Mouse (Mus musculus) neural tube, embryonic 13.5 days (tissue): ENCODE data around the gene Icmt. TPM values are rescaled to one million over a fixed set of nuclear protein-coding genes. Genes with fewer than 3 reads are reported as not detected.

Experiments
- ATAC-seq: fragments of 200-750 bp; cut with Nextera tagmentation; 2 replicates; pipeline ENCODE4 v1.8.0; 2017; ENCODE audit warnings: low read depth, mild to moderate bottlenecking, moderate TSS enrichment, moderate library complexity
- H3K27ac ChIP-seq: fragments of 300-500 bp; sonication (generic); replicated peaks from 2 replicates; pipeline ENCODE4 v1.5.1; 2015; ENCODE audit warnings: moderate library complexity, mild to moderate bottlenecking, inconsistent platforms
- H3K27me3 ChIP-seq: fragments of 300-500 bp; sonication (generic); 2 replicates; pipeline ENCODE4 v1.6.1; 2015; ENCODE audit warnings: mild to moderate bottlenecking, inconsistent platforms
- H3K36me3 ChIP-seq: fragments of 300-500 bp; sonication (generic); 2 replicates; pipeline ENCODE4 v1.6.1; 2015; ENCODE audit warnings: mild to moderate bottlenecking, inconsistent platforms
- H3K4me1 ChIP-seq: fragments of 300-500 bp; sonication (generic); replicated peaks from 2 replicates; pipeline ENCODE4 v1.6.1; 2015; ENCODE audit warnings: inconsistent platforms
- H3K4me2 ChIP-seq: fragments of 300-500 bp; sonication (generic); 2 replicates; pipeline ENCODE4 v1.6.1; 2015; ENCODE audit warnings: inconsistent platforms, mild to moderate bottlenecking, moderate library complexity
- H3K4me3 ChIP-seq: fragments of 300-500 bp; sonication (generic); 2 replicates; pipeline ENCODE4 v1.5.1; 2015; ENCODE audit warnings: mild to moderate bottlenecking, inconsistent platforms
- H3K9ac ChIP-seq: fragments of 300-500 bp; sonication (generic); 2 replicates; pipeline ENCODE4 v1.6.1; 2015; ENCODE audit warnings: moderate library complexity, mild to moderate bottlenecking, inconsistent platforms
- H3K9me3 ChIP-seq: fragments of 300-500 bp; sonication (generic); 2 replicates; pipeline ENCODE4 v1.6.1; 2016; ENCODE audit warnings: inconsistent platforms
- WGBS: fragments of 180-500 bp; shearing (Covaris S2); methylation state at CpG from one replicate; pipeline ENCODE4 v1.1.7; 2015; 5-methylcytosine and 5-hydroxymethylcytosine counted together
- polyA plus RNA-seq: library from polyadenylated mRNA; unstranded; fragments of >200 nt; fragmentation: Nextera tagmentation; extraction: Ambion mirVana; gene quantifications from 2 replicates; pipeline ENCODE4 v1.2.1, GENCODE M21; 2015

Icmt gene
- polyA plus RNA-seq, 1 experiment from 2014 or later: 21.7 TPM

DNA sequence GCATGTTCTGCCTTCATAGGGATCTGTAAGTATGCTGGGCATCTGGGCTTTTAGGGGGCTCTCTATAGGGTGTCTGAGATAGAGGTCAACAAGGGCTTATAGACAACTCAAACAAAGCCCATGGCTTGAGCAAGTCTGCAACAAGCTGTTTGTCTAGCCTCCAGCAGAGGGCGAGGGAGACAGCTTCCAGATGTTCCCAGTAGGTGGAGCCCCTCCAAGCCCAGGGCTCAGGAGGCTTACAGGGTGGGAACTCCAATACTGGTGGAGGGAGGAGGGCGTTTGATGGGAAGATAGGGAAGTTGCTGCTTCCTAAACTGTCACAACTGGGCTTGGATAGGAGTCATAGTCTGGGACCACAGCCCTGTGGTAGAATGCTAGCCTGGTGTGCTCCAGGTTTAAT lies 35.9 kb downstream of the Icmt start:
- no peaks in the 10 kb centered on the region for H3K9me3 ChIP-seq
- H3K4me3 ChIP-seq: no peak overlapping the region
- H3K4me1 ChIP-seq: peaks cover 2% of the 10 kb centered on the region; the same call in 1 of the 2 replicates
- H3K27me3 ChIP-seq: no peaks in the 10 kb centered on the region; the same call in 1 of the 2 replicates
- H3K9ac ChIP-seq: no peak overlapping the region
- no peak overlapping the region for H3K4me2 ChIP-seq
- H3K27ac ChIP-seq: no peak overlapping the region
- peaks cover 79% of the 10 kb centered on the region for H3K36me3 ChIP-seq
- peak; percentile 60; the same call in 1 of the 2 replicates for ATAC-seq
- WGBS: 46% methylated on average over 2 of the region's 2 CpGs

DNA sequence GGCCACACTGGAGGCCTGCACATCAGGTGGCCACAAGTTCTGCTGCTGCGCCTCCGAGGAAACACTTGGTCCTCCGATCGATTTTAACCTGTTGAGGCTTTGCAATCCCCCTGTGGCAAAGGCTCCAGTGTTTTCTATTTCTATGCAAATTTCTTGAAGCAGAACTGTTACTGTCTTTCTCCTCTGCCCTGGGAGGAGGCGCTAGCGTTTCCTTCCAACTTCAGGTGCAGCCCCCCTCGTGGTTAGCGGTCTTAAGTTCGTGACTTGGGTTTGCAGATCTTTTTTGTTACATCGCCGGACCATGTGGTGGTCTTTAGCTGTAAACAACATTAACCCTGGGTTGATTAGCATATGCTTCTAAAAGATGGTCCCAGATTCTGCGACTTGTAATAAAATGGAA lies 36.6 kb downstream of the Icmt start:
- Histone ChIP-seq H3K27ac (no peak overlapping the region), H3K36me3 (peaks cover 73% of the 10 kb centered on the region), H3K9me3 (no peaks in the 10 kb centered on the region), H3K9ac (no peak overlapping the region), H3K4me1 (peaks cover 3% of the 10 kb centered on the region; the same call in 1 of the 2 replicates), H3K4me3 (no peak overlapping the region), H3K4me2 (no peak overlapping the region), H3K27me3 (no peaks in the 10 kb centered on the region; the same call in 1 of the 2 replicates)
- WGBS: 95% methylated on average over 12 of the region's 12 CpGs
- no peak for ATAC-seq

DNA sequence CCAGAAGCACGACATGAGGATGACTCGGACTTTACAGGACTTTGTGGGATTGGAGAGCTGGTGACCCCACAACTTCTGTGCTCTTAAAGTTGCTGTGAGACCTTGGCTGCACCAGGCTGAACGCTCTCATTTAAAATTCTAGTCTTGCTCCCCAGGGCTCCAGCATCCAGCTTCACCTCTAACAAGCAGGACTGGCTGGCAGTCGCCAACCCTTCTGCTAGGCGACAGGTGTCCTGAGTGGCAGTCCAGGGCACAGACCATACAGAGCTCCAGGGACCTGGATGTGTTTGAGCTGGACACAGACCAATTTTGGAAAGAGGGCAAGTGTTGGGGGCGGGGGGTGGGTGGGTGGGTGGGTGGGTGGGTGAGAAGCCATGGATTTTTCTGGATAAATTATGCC lies 40.7 kb downstream of the Icmt start:
- no peaks in the 10 kb centered on the region for H3K9me3 ChIP-seq
- H3K4me1 ChIP-seq: peaks cover 33% of the 10 kb centered on the region
- H3K27me3 ChIP-seq: peaks cover 32% of the 10 kb centered on the region
- WGBS: 19% methylated on average over 6 of the region's 6 CpGs
- H3K4me3 ChIP-seq: no peak overlapping the region
- no peak overlapping the region for H3K27ac ChIP-seq
- H3K9ac ChIP-seq: no peak overlapping the region
- H3K36me3 ChIP-seq: peaks cover 31% of the 10 kb centered on the region
- ATAC-seq: no peak
- H3K4me2 ChIP-seq: no peak overlapping the region; the same call in 1 of the 2 replicates

DNA sequence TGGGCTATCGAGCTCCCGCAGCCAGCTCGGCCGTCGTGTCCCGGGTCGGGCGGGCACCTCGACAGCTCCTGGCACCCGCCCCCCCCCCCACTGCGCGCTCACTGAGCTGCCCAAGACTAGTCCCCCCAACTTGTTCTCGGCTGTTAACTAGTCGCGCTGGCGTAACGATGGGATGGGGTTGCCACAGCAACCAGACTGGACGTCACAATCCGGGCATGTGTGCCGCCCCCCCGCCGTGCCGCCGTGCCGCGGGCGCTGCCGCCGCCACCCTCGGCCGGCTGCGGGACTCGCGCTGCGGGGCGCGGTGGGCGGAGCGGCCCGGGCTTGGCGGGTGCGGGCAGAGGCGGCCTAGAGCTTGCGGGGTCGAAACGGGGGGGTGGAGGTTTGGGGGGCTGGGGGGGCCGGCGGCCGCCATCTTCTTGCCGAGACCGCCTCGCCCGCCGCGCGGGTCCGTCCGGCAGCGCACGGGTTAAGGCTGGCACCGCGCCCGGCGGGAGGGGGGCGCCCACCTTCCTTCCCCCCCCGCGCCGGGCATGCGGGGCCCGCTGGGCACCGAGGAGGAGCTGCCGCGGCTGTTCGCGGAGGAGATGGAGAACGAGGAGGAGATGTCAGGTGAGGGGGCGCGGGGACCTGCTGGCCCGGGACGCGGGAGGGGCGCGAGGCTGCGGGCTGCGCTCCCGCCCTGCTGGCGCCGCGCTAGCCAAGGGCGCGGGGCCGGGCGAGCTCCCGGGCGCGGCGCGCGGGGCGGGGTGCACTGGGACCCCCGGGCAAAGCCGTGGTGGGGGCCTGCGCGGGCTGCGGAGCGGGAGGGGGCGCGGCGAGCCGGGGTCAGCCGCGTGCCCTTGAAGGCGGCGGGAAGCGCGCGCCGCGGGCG lies 41.6 kb downstream of the Icmt start, which contains the start of gene Chd5:
Gene Chd5, plus strand, starts transcription at position 233 of the 874 bp plus-strand sequence.
- Histone ChIP-seq H3K27ac (peak within 1 kb of the TSS; percentile 72), H3K4me2 (peak within 1 kb of the TSS; percentile 88), H3K4me1 (peaks cover 40% of the 10 kb centered on the region), H3K27me3 (peaks cover 33% of the 10 kb centered on the region), H3K36me3 (peaks cover 22% of the 10 kb centered on the region), H3K9ac (peak within 1 kb of the TSS; percentile 90), H3K4me3 (peak within 1 kb of the TSS; percentile 69), H3K9me3 (no peaks in the 10 kb centered on the region)
- WGBS: 1% methylated on average over 82 of the region's 120 CpGs
- ATAC-seq: peak; percentile 30; the same call in 1 of the 2 replicates

DNA sequence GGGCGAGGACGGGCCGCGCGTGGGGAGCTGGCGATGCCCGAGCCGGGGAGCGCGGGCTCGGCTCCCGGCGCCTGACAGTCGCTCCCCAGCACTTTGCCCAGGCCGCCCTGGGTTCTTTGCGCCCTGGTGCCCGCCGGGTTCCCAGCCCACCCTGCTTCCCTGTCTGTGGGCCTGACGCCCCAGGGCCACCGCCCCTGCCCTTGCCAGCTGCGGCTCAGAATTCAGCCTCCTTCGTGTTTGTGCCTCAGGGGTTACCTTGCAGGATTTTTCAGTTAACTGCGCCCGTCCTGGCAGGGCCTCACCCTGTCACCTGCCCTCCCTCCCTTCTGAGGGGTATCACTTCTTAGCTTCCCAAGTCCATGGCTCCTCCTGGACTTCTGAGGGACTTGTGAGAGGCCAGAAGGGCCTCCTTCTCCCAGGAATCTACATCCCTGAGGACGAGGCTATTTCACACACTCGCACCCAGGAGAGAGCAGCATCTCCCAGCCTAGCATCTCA lies 42.3 kb downstream of the Icmt start:
- WGBS: 4% methylated on average over 20 of the region's 26 CpGs

GRCm38 (mm10) chr4:152340584-152341284 lies 43.7 kb downstream of the Icmt start:
- ATAC-seq: no peak

More for the DNA sequence above, 42.3 kb downstream of the Icmt start:
- Histone ChIP-seq H3K9ac (peak overlapping the region; percentile 90), H3K27me3 (peaks cover 40% of the 10 kb centered on the region), H3K9me3 (no peaks in the 10 kb centered on the region), H3K27ac (peak overlapping the region; percentile 72), H3K4me3 (peak overlapping the region; percentile 69), H3K4me2 (peak overlapping the region; percentile 88), H3K4me1 (peaks cover 40% of the 10 kb centered on the region), H3K36me3 (peaks cover 15% of the 10 kb centered on the region)
- ATAC-seq: peak; percentile 20; the same call in 1 of the 2 replicates

DNA sequence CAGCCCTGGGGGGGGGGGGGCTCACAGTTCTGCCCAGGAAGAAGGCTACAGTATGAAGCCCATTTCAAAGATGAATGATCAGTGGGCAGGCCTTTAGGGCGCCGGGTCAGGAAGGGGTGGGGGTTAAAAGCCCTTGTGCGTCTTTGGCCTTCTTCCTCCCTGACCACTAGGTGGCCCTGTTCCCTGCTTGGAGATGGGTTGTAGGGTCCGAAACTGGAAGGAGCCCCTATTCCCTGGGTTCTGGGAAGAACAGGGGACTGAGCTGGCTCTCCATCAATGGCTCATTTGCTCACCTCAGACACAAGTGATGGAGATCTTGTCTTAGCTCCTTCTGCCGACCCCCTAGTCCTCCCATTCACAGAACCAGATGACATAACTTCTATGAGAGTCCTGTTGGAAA lies 46.3 kb downstream of the Icmt start:
- Histone ChIP-seq H3K27ac (no peak overlapping the region), H3K9ac (no peak overlapping the region; the same call in 1 of the 2 replicates), H3K4me2 (no peak overlapping the region), H3K4me3 (no peak overlapping the region), H3K36me3 (no peaks in the 10 kb centered on the region), H3K9me3 (no peaks in the 10 kb centered on the region), H3K27me3 (peaks cover 51% of the 10 kb centered on the region), H3K4me1 (peaks cover 45% of the 10 kb centered on the region)
- 16% methylated on average over 5 of the region's 5 CpGs for WGBS
- no peak for ATAC-seq

More at GRCm38 (mm10) chr4:152340584-152341284, 43.7 kb downstream of the Icmt start:
- H3K4me3 ChIP-seq: no peak overlapping the region
- peaks cover 47% of the 10 kb centered on the region for H3K4me1 ChIP-seq
- H3K9me3 ChIP-seq: no peaks in the 10 kb centered on the region
- H3K4me2 ChIP-seq: peak overlapping the region; percentile 88
- peaks cover 4% of the 10 kb centered on the region; the same call in 1 of the 2 replicates for H3K36me3 ChIP-seq
- H3K27ac ChIP-seq: no peak overlapping the region
- WGBS: 36% methylated on average over 15 of the region's 15 CpGs
- peak overlapping the region; percentile 90; the same call in 1 of the 2 replicates for H3K9ac ChIP-seq
- H3K27me3 ChIP-seq: peaks cover 40% of the 10 kb centered on the region

- Histone ChIP-seq H3K4me1 (peaks cover 50% of the 10 kb centered on the region), H3K9me3 (no peaks in the 10 kb centered on the region), H3K27ac (no peak overlapping the region), H3K36me3 (no peaks in the 10 kb centered on the region), H3K9ac (no peak overlapping the region), H3K27me3 (peaks cover 51% of the 10 kb centered on the region), H3K4me2 (no peak overlapping the region), H3K4me3 (no peak overlapping the region)
- WGBS: 77% methylated on average over 7 of the region's 7 CpGs
- ATAC-seq: no peak
These were observed 47.6 kb downstream of the Icmt start for GRCm38 (mm10) chr4:152344651-152345050.

DNA sequence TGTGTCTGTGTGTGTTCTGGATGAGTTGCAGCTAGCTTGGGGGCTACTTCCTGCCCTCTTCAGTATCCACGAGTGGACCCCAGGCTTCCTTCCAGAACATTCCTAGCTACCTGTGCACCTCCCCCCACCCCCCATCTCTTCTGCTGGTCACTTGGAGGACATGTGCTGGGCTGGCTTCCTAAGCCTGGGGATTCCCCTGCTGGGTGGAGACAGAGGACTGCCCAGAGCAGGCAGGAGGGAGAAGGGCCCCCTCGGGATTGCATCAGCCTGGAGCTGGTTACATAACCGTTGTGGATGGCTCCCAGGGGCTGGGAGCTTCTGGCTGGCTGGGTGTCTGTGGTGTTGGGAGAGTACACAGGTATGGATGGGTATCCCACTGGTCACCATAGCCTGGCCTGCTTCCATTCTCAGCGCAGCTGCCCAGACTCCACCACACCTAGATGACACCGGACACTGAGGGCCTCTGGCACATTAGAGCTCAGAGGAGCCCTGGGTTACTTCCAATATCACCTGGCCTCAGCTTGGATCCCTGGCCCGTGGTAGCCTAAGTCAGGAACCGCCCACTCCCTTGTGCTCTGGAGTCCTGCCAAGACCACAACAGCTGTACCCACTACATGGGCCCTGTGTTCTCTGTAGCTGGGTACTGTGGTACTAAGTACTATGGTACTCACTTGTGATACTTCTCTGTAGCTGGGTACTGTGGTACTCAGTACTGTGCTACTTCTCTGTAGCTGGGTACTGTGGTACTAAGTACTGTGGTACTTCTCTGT lies 48.3 kb downstream of the Icmt start:
- Histone ChIP-seq H3K36me3 (no peaks in the 10 kb centered on the region), H3K27me3 (peaks cover 44% of the 10 kb centered on the region), H3K4me2 (no peak overlapping the region), H3K9ac (no peak overlapping the region), H3K4me3 (no peak overlapping the region), H3K27ac (no peak overlapping the region), H3K9me3 (no peaks in the 10 kb centered on the region), H3K4me1 (peaks cover 50% of the 10 kb centered on the region)
- WGBS: 53% methylated on average over 7 of the region's 7 CpGs
- ATAC-seq: no peak

GRCm38 (mm10) chr4:152349837-152350381 lies 52.9 kb downstream of the Icmt start:
- peak overlapping the region; percentile 89 for H3K27ac ChIP-seq
- peak overlapping the region; percentile 50 for H3K4me2 ChIP-seq
- 5% methylated on average over 15 of the region's 17 CpGs for WGBS
- peaks cover 4% of the 10 kb centered on the region; the same call in 1 of the 2 replicates for H3K36me3 ChIP-seq
- no peaks in the 10 kb centered on the region for H3K9me3 ChIP-seq
- H3K27me3 ChIP-seq: peaks cover 45% of the 10 kb centered on the region
- H3K4me1 ChIP-seq: peaks cover 60% of the 10 kb centered on the region
- ATAC-seq: peak; percentile 59
- peak overlapping the region; percentile 13; the same call in 1 of the 2 replicates for H3K4me3 ChIP-seq
- peak overlapping the region; percentile 65 for H3K9ac ChIP-seq
